Mouse (Mus musculus) lung, postnatal 0 days (tissue): ENCODE measurements around the gene Atr.

ENCODE experiments used
- CTCF ChIP-seq: IDR thresholded peaks from 2 replicates; pipeline ENCODE4 v1.5.1; 2016; ENCODE audit warnings: antibody characterized with exemption, mild to moderate bottlenecking
- EP300 ChIP-seq: IDR thresholded peaks from 2 replicates; pipeline ENCODE4 v1.6.1; 2016; ENCODE audit warnings: antibody characterized with exemption, mild to moderate bottlenecking, control low read depth

- no peak for TF ChIP-seq CTCF
- no peak for TF ChIP-seq EP300
Observed at GRCm38 (mm10) chr9:95953658-95954057, 96.3 kb downstream of the Atr start.
